Mouse (Mus musculus) testis, adult 2 months (tissue): Measurements from ENCODE around the gene Nt5dc2.

Experiments used
- CTCF ChIP-seq: fragments of 200-500 bp; IDR thresholded peaks from 2 replicates; pipeline ENCODE4 v1.5.1; 2012; ENCODE audit warnings: low read depth, mild to moderate bottlenecking, inconsistent platforms, low read length, moderate library complexity; ENCODE audit not compliant: control insufficient read depth, insufficient read depth, insufficient replicate concordance
- POLR2A ChIP-seq: fragments of 200-500 bp; IDR thresholded peaks from 2 replicates; pipeline ENCODE4 v1.6.1; 2012; ENCODE audit warnings: low read depth, mild to moderate bottlenecking, inconsistent platforms, low read length, moderate library complexity; ENCODE audit not compliant: control insufficient read depth

DNA sequence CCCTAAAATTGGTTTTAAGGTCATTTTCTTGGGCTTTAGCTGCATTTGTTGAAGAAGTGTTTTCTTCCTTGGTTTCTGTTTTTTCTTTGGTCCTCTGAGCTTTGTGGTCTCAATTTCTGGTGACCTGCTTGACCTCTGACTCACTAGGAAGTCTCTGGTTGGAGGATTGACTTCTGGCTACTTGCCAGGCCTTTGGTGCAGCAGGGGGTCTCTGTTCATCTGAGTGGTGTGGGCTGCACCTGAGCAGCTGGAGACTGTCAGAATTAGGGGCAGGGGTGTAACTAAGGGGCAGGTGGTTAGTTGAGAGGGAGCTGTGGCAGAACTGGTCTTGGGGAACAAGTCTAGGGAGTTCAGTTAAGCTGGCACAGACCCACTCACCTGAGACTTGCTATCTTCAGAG lies 49.7 kb upstream of the Nt5dc2 start:
- no peak for TF ChIP-seq CTCF
- TF ChIP-seq POLR2A: no peak
